Mouse (Mus musculus) MEL (cell line): Measurements from ENCODE around the gene Ric8b. TPM values are rescaled to one million over a fixed set of nuclear protein-coding genes. Genes with fewer than 3 reads are reported as not detected.

Experiments used
- DNase-seq: peaks from one replicate; pipeline ENCODE4 v3.0.0; 2011; ENCODE audit warnings: low read depth, low spot score
- H3K27ac ChIP-seq: 2 replicates; pipeline ENCODE4 v1.5.1; 2012; ENCODE audit warnings: low read depth, mild to moderate bottlenecking, control low read depth, low read length, moderate library complexity; ENCODE audit not compliant: control insufficient read depth
- H3K27me3 ChIP-seq, 2 experiments: fragments of 150-350 bp in 1 of 2; sonication (generic) in 1 of 2; 2 replicates each; pipeline ENCODE4 v1.6.1; 2012; ENCODE audit warnings: low read length in 2 of 2, mild to moderate bottlenecking in 2 of 2, improper control_type of control experiment in 1 of 2, moderate library complexity in 1 of 2; ENCODE audit not compliant: insufficient read depth in 2 of 2, control insufficient read depth in 1 of 2
- H3K36me3 ChIP-seq, 2 experiments: 2 replicates each; pipeline ENCODE4 v1.6.1; 2012 to 2014; ENCODE audit warnings: low read length in 2 of 2, improper control_type of control experiment in 1 of 2, inconsistent platforms in 1 of 2, mild to moderate bottlenecking in 1 of 2; ENCODE audit not compliant: insufficient read depth in 2 of 2, control insufficient read depth in 1 of 2
- H3K4me1 ChIP-seq, 2 experiments: fragments of 150-350 bp in 1 of 2; sonication (generic) in 1 of 2; 2 replicates each; pipeline ENCODE4 v1.6.1; 2012; ENCODE audit warnings: low read length in 2 of 2, improper control_type of control experiment in 1 of 2, mild to moderate bottlenecking in 1 of 2; ENCODE audit not compliant: insufficient read depth in 2 of 2, control insufficient read depth in 1 of 2
- H3K4me3 ChIP-seq, 2 experiments: fragments of 150-350 bp in 1 of 2; sonication (generic) in 1 of 2; 2 replicates each; pipeline ENCODE4 v1.5.1; 2012; ENCODE audit warnings: low read depth in 2 of 2, low read length in 2 of 2, mild to moderate bottlenecking in 2 of 2, moderate library complexity in 2 of 2, control low read depth in 1 of 2, improper control_type of control experiment in 1 of 2; ENCODE audit not compliant: control insufficient read depth in 1 of 2, insufficient read depth in 1 of 2
- H3K79me2 ChIP-seq: 2 replicates; pipeline ENCODE4 v1.6.1; 2012; ENCODE audit warnings: mild to moderate bottlenecking, low read length, moderate library complexity; ENCODE audit not compliant: control insufficient read depth, poor library complexity, insufficient read depth
- H3K9ac ChIP-seq: 2 replicates; pipeline ENCODE4 v1.6.1; 2012; ENCODE audit warnings: low read depth, mild to moderate bottlenecking, control low read depth, low read length, moderate library complexity; ENCODE audit not compliant: control insufficient read depth, poor library complexity, severe bottlenecking
- H3K9me3 ChIP-seq: fragments of 150-350 bp; sonication (generic); replicated peaks from 2 replicates; pipeline ENCODE4 v1.6.1; 2012; ENCODE audit warnings: mild to moderate bottlenecking, low read length, improper control_type of control experiment, moderate library complexity; ENCODE audit not compliant: insufficient read depth
- CTCF ChIP-seq, 3 experiments: IDR thresholded peaks in 2 of 3; conservative IDR thresholded peaks in 1 of 3; 2 replicates each; pipeline ENCODE4 v1.5.1; 2011 to 2012; ENCODE audit warnings: low read length in 3 of 3, low read depth in 2 of 3, mild to moderate bottlenecking in 2 of 3, improper control_type of control experiment in 1 of 3, inconsistent platforms in 1 of 3, mixed read lengths in 1 of 3, moderate library complexity in 1 of 3; ENCODE audit not compliant: control insufficient read depth in 1 of 3, insufficient read depth in 1 of 3, poor library complexity in 1 of 3, severe bottlenecking in 1 of 3
- E2F4 ChIP-seq: IDR thresholded peaks from 2 replicates; pipeline ENCODE4 v1.6.1; 2011; ENCODE audit warnings: low read depth, low read length, improper control_type of control experiment, borderline replicate concordance
- EP300 ChIP-seq, 2 experiments: IDR thresholded peaks; 2 replicates each; pipeline ENCODE4 v1.6.1; 2011; ENCODE audit warnings: improper control_type of control experiment in 2 of 2, low read length in 2 of 2, low read depth in 1 of 2, mild to moderate bottlenecking in 1 of 2
- GABPA ChIP-seq: IDR thresholded peaks from 2 replicates; pipeline ENCODE4 v1.6.1; 2012; ENCODE audit warnings: low read depth, mild to moderate bottlenecking, inconsistent platforms, low read length, improper control_type of control experiment, moderate library complexity
- HCFC1 ChIP-seq: IDR thresholded peaks from 2 replicates; pipeline ENCODE4 v1.6.1; 2012; ENCODE audit warnings: low read depth, mild to moderate bottlenecking, inconsistent platforms, low read length, improper control_type of control experiment, moderate library complexity
- JUND ChIP-seq: IDR thresholded peaks from 2 replicates; pipeline ENCODE4 v1.6.1; 2011; ENCODE audit warnings: low read depth, mild to moderate bottlenecking, improper control_type of control experiment, low read length
- MAFK ChIP-seq: IDR thresholded peaks from 2 replicates; pipeline ENCODE4 v1.6.1; 2011; ENCODE audit warnings: low read depth, mild to moderate bottlenecking, low read length, improper control_type of control experiment, borderline replicate concordance
- MAX ChIP-seq: IDR thresholded peaks from 2 replicates; pipeline ENCODE4 v1.6.1; 2011; ENCODE audit warnings: low read length, improper control_type of control experiment
- MAZ ChIP-seq: IDR thresholded peaks from 2 replicates; pipeline ENCODE4 v1.6.1; 2012; ENCODE audit warnings: low read depth, mild to moderate bottlenecking, inconsistent platforms, low read length, improper control_type of control experiment
- MXI1 ChIP-seq: IDR thresholded peaks from 2 replicates; pipeline ENCODE4 v1.6.1; 2011; ENCODE audit warnings: mild to moderate bottlenecking, low read depth, low read length, improper control_type of control experiment
- NELFE ChIP-seq: IDR thresholded peaks from 2 replicates; pipeline ENCODE4 v1.6.1; 2011; ENCODE audit warnings: low read depth, low read length, improper control_type of control experiment
- NRF1 ChIP-seq: IDR thresholded peaks from 2 replicates; pipeline ENCODE4 v1.6.1; 2014; ENCODE audit warnings: low read depth, mild to moderate bottlenecking, inconsistent platforms, low read length, improper control_type of control experiment, moderate library complexity; ENCODE audit not compliant: poor library complexity, insufficient read depth, severe bottlenecking
- POLR2AphosphoS2 ChIP-seq: IDR thresholded peaks from 2 replicates; pipeline ENCODE4 v1.6.1; 2011; ENCODE audit warnings: low read length, improper control_type of control experiment
- RCOR1 ChIP-seq: IDR thresholded peaks from 2 replicates; pipeline ENCODE4 v1.6.1; 2012; ENCODE audit warnings: low read depth, mild to moderate bottlenecking, inconsistent platforms, low read length, improper control_type of control experiment
- TCF12 ChIP-seq: IDR thresholded peaks from 2 replicates; pipeline ENCODE4 v1.6.1; 2014; ENCODE audit warnings: low read depth, mild to moderate bottlenecking, inconsistent platforms, low read length, improper control_type of control experiment, moderate library complexity
- ZC3H11A ChIP-seq: IDR thresholded peaks from 2 replicates; pipeline ENCODE4 v1.6.1; 2012; ENCODE audit warnings: low read depth, mild to moderate bottlenecking, inconsistent platforms, low read length, improper control_type of control experiment
- ZKSCAN1 ChIP-seq: IDR thresholded peaks from 2 replicates; pipeline ENCODE4 v1.6.1; 2012; ENCODE audit warnings: low read depth, mild to moderate bottlenecking, inconsistent platforms, low read length, improper control_type of control experiment, moderate library complexity
- ZNF384 ChIP-seq: IDR thresholded peaks from 2 replicates; pipeline ENCODE4 v1.6.1; 2012; ENCODE audit warnings: low read depth, mild to moderate bottlenecking, inconsistent platforms, low read length, improper control_type of control experiment
- polyA plus RNA-seq, 2 experiments: library from polyadenylated mRNA; stranded (reverse) in 1 of 2; unstranded in 1 of 2; fragments of >175 nt in 1 of 2; fragments of >200 nt in 1 of 2; gene quantifications; 2 replicates each; pipeline versions ENCODE4 v1.2.1 to v1.2.4; 2012; ENCODE audit warnings: low replicate concordance in 2 of 2, low read depth in 1 of 2; ENCODE audit not compliant: insufficient read length in 2 of 2, insufficient read depth in 1 of 2, missing spikeins in 1 of 2
- total RNA-seq: library from RNA; depleted of rRNA; stranded (reverse); fragments of 300-350 nt; gene quantifications from 2 replicates; pipeline ENCODE4 v1.2.3, GENCODE M21; 2012

Gene Ric8b
- total and polyA plus RNA-seq, 3 experiments, result 6.3 to 8.6 TPM; not detected in 1

DNA sequence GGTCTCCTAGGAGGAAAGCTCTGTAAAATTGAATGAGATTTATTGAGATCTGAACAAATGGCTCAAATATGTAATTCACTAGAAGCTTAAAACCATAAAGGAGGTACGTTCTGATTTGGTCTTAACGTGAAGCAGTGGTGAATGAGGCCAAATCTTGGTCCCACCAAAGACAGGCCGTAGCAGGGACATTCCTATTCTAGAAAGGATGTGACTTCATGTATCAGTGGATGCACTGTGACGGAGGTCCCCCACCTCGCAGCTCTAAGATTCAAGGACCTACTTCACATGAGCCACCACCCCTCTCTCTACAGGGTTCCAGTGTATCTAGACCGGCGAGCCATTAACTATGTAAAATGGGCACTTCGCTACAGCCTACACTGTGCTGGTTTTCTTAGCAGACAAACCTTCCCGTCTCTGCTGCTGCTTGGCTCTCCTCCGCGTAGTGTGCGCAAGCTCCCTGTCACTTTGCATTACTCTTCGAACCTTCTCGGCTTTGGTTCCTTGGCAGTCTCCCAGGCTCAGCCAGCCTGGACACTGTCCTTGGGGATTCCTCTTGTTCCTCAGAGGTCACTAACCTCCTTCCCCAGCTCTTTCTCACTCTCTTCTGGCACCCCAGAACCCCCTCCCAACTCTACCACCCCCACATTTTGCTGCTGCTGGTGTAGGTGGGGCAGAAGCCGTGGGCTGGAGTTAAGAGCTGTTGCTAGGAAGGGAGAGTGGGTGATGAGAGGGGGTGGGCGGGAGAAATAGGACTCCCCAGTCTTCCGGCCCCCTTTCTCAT lies 8.2 kb upstream of the Ric8b start:
- H3K36me3 ChIP-seq, result no peaks in the 10 kb centered on the region
- no peaks in the 10 kb centered on the region for H3K79me2 ChIP-seq
- no peak for DNase-seq
- peaks cover 7 to 16% of the 10 kb centered on the region in 2 experiments for H3K27me3 ChIP-seq
- H3K9ac ChIP-seq, result no peak overlapping the region
- H3K27ac ChIP-seq, result no peak overlapping the region
- no peak for TF ChIP-seq EP300 (IDR thresholded peaks at IDR 0.05; ENCODE audit: low read depth in 1 of 2, low read length in 2 of 2)
- no peak for TF ChIP-seq POLR2AphosphoS2
- TF ChIP-seq MXI1, result no peak
- TF ChIP-seq MAX, result no peak
- TF ChIP-seq TCF12, result no peak
- no peak for TF ChIP-seq E2F4
- TF ChIP-seq GABPA, result no peak
- TF ChIP-seq JUND, result no peak
- TF ChIP-seq, all 39 proteins: peak for 0
- Histone ChIP-seq H3K9me3 (no peaks in the 10 kb centered on the region), H3K4me1 (no peaks in the 10 kb centered on the region; a peak in 1 of 4 replicates), H3K4me3 (no peak overlapping the region)

DNA sequence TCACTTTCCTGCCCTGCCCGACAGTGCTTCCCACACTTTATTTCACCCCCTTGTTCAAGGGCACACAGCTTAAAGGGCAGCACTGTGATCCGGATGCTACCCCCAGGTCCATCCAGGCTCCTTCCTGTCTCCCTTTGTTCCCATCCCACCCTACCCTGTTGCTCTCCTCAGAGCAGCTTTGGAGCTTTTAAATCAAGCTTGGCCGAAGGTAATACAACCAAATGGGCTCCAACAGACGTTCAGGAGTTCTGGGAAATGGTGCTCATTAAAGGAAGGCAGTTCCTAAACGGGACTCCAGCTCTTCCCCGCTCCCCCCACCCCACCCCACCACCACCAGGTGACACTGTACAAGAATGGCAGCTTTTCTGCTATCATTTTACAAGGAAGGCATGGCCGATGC lies 7.2 kb upstream of the Ric8b start:
- H3K36me3 ChIP-seq, result no peaks in the 10 kb centered on the region

More for the DNA sequence above, 7.2 kb upstream of the Ric8b start:
- H3K4me1 ChIP-seq, result no peaks in the 10 kb centered on the region
- H3K4me3 ChIP-seq, result no peak overlapping the region
- no peak for DNase-seq
- TF ChIP-seq EP300 (IDR thresholded peaks at IDR 0.05; ENCODE audit: low read depth in 1 of 2, low read length in 2 of 2) (no peak), NELFE (no peak), E2F4 (no peak), CTCF (IDR thresholded peaks at IDR 0.05 in 2 of 3, conservative IDR thresholded peaks at IDR 0.05 in 1 of 3; ENCODE audit: control insufficient read depth in 1 of 3, insufficient read depth in 1 of 3, low read depth in 2 of 3, low read length in 3 of 3, poor library complexity in 1 of 3, severe bottlenecking in 1 of 3) (no peak), GABPA (no peak), ZKSCAN1 (no peak), ZC3H11A (no peak), NRF1 (no peak), RCOR1 (no peak), HCFC1 (no peak), ZNF384 (no peak), MAZ (no peak), MAFK (no peak), MAX (no peak)
- peaks cover 7 to 16% of the 10 kb centered on the region in 2 experiments for H3K27me3 ChIP-seq
- no peaks in the 10 kb centered on the region for H3K9me3 ChIP-seq
- H3K27ac ChIP-seq, result no peak overlapping the region
- H3K9ac ChIP-seq, result no peak overlapping the region
- no peaks in the 10 kb centered on the region for H3K79me2 ChIP-seq
